In genomic region chr4:46073736-46074135, GRCm38 (mm10) we compare ENCODE assay signal across 9 mouse cellular contexts. TPM values are rescaled to one million over a fixed set of nuclear protein-coding genes. Genes with fewer than 3 reads are reported as not detected.
DNase-seq lines count a peak whose midpoint lies in the region; ATAC-seq and TF ChIP-seq lines count a peak whose summit lies in the region.
"Had no signal": no experiment of that assay in that cellular context is flagged by ENCODE, and none has a peak within 500 bp of the region (broad histone marks: within the 10 kb centered on the region; RNA-seq: fewer than 3 reads in every experiment).

No protein-coding gene starts in this region.

- peak; percentile 37 for DNase-seq in midbrain, embryonic 14.5 days
- peak; percentile 84 to 90 for DNase-seq in cerebellum, postnatal 25 days
- peak; percentile 63 to 71 for DNase-seq in heart, postnatal 14 days
- DNase-seq in natural killer cell, adult 2 months (ENCODE audit: low spot score in 2 of 2) = no peak
- no peak for DNase-seq in kidney, adult 18-20 months

- H3K27ac ChIP-seq in midbrain, embryonic 14.5 days (replicated peaks; ENCODE audit: low read depth, low read length) = no peak overlapping the region
- H3K27ac ChIP-seq in midbrain, embryonic 15.5 days = no peak overlapping the region
- no peak overlapping the region for H3K27ac ChIP-seq in intestine, postnatal 0 days (ENCODE audit: low read depth, low read length)
- H3K27ac ChIP-seq: embryonic facial prominence, embryonic 13.5 days; hindbrain, embryonic 13.5 days had no signal

- H3K27me3 ChIP-seq in midbrain, embryonic 14.5 days (ENCODE audit: control insufficient read depth, insufficient read depth, low read length) = no peaks in the 10 kb centered on the region
- H3K27me3 ChIP-seq in midbrain, embryonic 15.5 days (replicated peaks) = no peaks in the 10 kb centered on the region
- H3K27me3 ChIP-seq in intestine, postnatal 0 days (replicated peaks; ENCODE audit: control insufficient read depth, insufficient read depth, low read length) = no peaks in the 10 kb centered on the region
- H3K27me3 ChIP-seq: embryonic facial prominence, embryonic 13.5 days; hindbrain, embryonic 13.5 days had no signal

- no peak for TF ChIP-seq CTCF in intestine, postnatal 0 days (IDR thresholded peaks at IDR 0.05; ENCODE audit: low read depth)

- H3K4me3 ChIP-seq in midbrain, embryonic 14.5 days (replicated peaks; ENCODE audit: low read depth, low read length) = no peak overlapping the region
- no peak overlapping the region for H3K4me3 ChIP-seq in midbrain, embryonic 15.5 days
- no peak overlapping the region for H3K4me3 ChIP-seq in intestine, postnatal 0 days (ENCODE audit: low read depth, low read length)
- H3K4me3 ChIP-seq: embryonic facial prominence, embryonic 13.5 days; hindbrain, embryonic 13.5 days had no signal

- H3K4me1 ChIP-seq in midbrain, embryonic 14.5 days (ENCODE audit: control insufficient read depth, insufficient read depth, low read length) = no peaks in the 10 kb centered on the region
- no peaks in the 10 kb centered on the region for H3K4me1 ChIP-seq in midbrain, embryonic 15.5 days
- H3K4me1 ChIP-seq in intestine, postnatal 0 days (replicated peaks; ENCODE audit: control insufficient read depth, insufficient read depth, low read length) = no peaks in the 10 kb centered on the region

- H3K4me2 ChIP-seq in midbrain, embryonic 14.5 days (ENCODE audit: low read length) = no peak overlapping the region
- H3K4me2 ChIP-seq in midbrain, embryonic 15.5 days = no peak overlapping the region
- no peak overlapping the region for H3K4me2 ChIP-seq in intestine, postnatal 0 days (replicated peaks; ENCODE audit: low read depth)
- H3K4me2 ChIP-seq: embryonic facial prominence, embryonic 13.5 days; hindbrain, embryonic 13.5 days had no signal

- no peak overlapping the region for H3K9ac ChIP-seq in midbrain, embryonic 14.5 days (replicated peaks; ENCODE audit: low read length)
- H3K9ac ChIP-seq in midbrain, embryonic 15.5 days = no peak overlapping the region
- H3K9ac ChIP-seq in intestine, postnatal 0 days (ENCODE audit: low read depth, low read length) = no peak overlapping the region
- H3K9ac ChIP-seq: embryonic facial prominence, embryonic 13.5 days; hindbrain, embryonic 13.5 days had no signal

- ATAC-seq in midbrain, embryonic 14.5 days (ENCODE audit: low FRiP score, low TSS enrichment) = no peak
- no peak for ATAC-seq in midbrain, embryonic 15.5 days (replicated peaks)
- no peak for ATAC-seq in intestine, postnatal 0 days

- WGBS in midbrain, embryonic 14.5 days = 66% methylated on average over 4 of the region's 4 CpGs
- WGBS in midbrain, embryonic 15.5 days = 57% methylated on average over 4 of the region's 4 CpGs
- 50% methylated on average over 4 of the region's 4 CpGs for WGBS in intestine, postnatal 0 days

- intact Hi-C loops in heart, postnatal 14 days (cut with DNase I) = no loop called here

- H3K36me3 ChIP-seq in midbrain, embryonic 14.5 days (ENCODE audit: control insufficient read depth, insufficient read depth, low read length) = no peaks in the 10 kb centered on the region
- no peaks in the 10 kb centered on the region for H3K36me3 ChIP-seq in midbrain, embryonic 15.5 days (replicated peaks)
- H3K36me3 ChIP-seq in intestine, postnatal 0 days (ENCODE audit: control insufficient read depth, insufficient read depth) = no peaks in the 10 kb centered on the region
- H3K36me3 ChIP-seq: embryonic facial prominence, embryonic 13.5 days; hindbrain, embryonic 13.5 days had no signal

- H3K9me3 ChIP-seq in midbrain, embryonic 14.5 days (ENCODE audit: control insufficient read depth, low read length) = no peaks in the 10 kb centered on the region
- no peaks in the 10 kb centered on the region for H3K9me3 ChIP-seq in midbrain, embryonic 15.5 days
- H3K9me3 ChIP-seq in intestine, postnatal 0 days (ENCODE audit: control insufficient read depth) = no peaks in the 10 kb centered on the region
- H3K9me3 ChIP-seq: embryonic facial prominence, embryonic 13.5 days; hindbrain, embryonic 13.5 days had no signal

RNA-seq across cellular contexts. Expression of gene Tmod1, which starts 35.0 kb away (rescaled TPM):
- 0.53 and 0.76 TPM in 2 replicates for polyA plus RNA-seq in midbrain, embryonic 14.5 days (2014; fragmentation: Nextera tagmentation; extraction: Ambion mirVana)
- 0.65 and 0.83 TPM in 2 replicates for polyA plus RNA-seq in midbrain, embryonic 15.5 days (2015; fragmentation: Nextera tagmentation; extraction: Ambion mirVana)
- total RNA-seq in heart, postnatal 14 days (2021) = 100 to 1,000 TPM; 279 to 283 TPM
- polyA plus RNA-seq in intestine, postnatal 0 days (2015; fragmentation: Nextera tagmentation; extraction: Ambion mirVana) = 4.7 and 5.2 TPM in 2 replicates

Comparison
In these comparisons a context has a peak if more than half of its experiments do, and no peak if none do; other contexts are left out.
1. DNase-seq: peak in midbrain, embryonic 14.5 days (single experiment), cerebellum, postnatal 25 days (2 of 2) and heart, postnatal 14 days (2 of 2); none in natural killer cell, adult 2 months (0 of 2) and kidney, adult 18-20 months (single experiment).